Mouse (Mus musculus) forebrain, embryonic 14.5 days (tissue): ENCODE data around the gene Dapp1. TPM values are rescaled to one million over a fixed set of nuclear protein-coding genes. Genes with fewer than 3 reads are reported as not detected.

Experiments
- ATAC-seq: fragments of 200-750 bp; cut with Nextera tagmentation; 2 replicates; pipeline ENCODE4 v1.8.0; 2017; ENCODE audit warnings: mild to moderate bottlenecking, moderate library complexity
- DNase-seq: peaks from one replicate; pipeline ENCODE4 v3.0.0-alpha.2; 2015; ENCODE audit warnings: low spot score
- H3K27ac ChIP-seq: fragments of 300-500 bp; sonication (generic); 2 replicates; pipeline ENCODE4 v1.5.1; 2014; ENCODE audit warnings: low read depth, mild to moderate bottlenecking, control low read depth, low read length, moderate library complexity
- H3K27me3 ChIP-seq: fragments of 300-500 bp; sonication (generic); replicated peaks from 2 replicates; pipeline ENCODE4 v1.6.1; 2014; ENCODE audit warnings: low read length, control low read depth, mixed read lengths; ENCODE audit not compliant: control insufficient read depth, insufficient read depth
- H3K36me3 ChIP-seq: fragments of 300-500 bp; sonication (generic); 2 replicates; pipeline ENCODE4 v1.6.1; 2014; ENCODE audit warnings: low read length, control low read depth; ENCODE audit not compliant: control insufficient read depth, insufficient read depth
- H3K4me1 ChIP-seq: fragments of 300-500 bp; sonication (generic); 2 replicates; pipeline ENCODE4 v1.6.1; 2014; ENCODE audit warnings: antibody characterized with exemption, low read length, control low read depth; ENCODE audit not compliant: control insufficient read depth, insufficient read depth
- H3K4me2 ChIP-seq: fragments of 300-500 bp; sonication (generic); 2 replicates; pipeline ENCODE4 v1.6.1; 2014; ENCODE audit warnings: mild to moderate bottlenecking, control low read depth, low read length
- H3K4me3 ChIP-seq: fragments of 300-500 bp; sonication (generic); 2 replicates; pipeline ENCODE4 v1.5.1; 2014; ENCODE audit warnings: low read depth, low read length, control low read depth
- H3K9ac ChIP-seq: fragments of 300-500 bp; sonication (generic); 2 replicates; pipeline ENCODE4 v1.6.1; 2014; ENCODE audit warnings: mild to moderate bottlenecking, low read length, control low read depth, moderate library complexity
- H3K9me3 ChIP-seq: fragments of 300-500 bp; sonication (generic); replicated peaks from 2 replicates; pipeline ENCODE4 v1.6.1; 2016; ENCODE audit warnings: low read length, control low read depth, mixed read lengths; ENCODE audit not compliant: control insufficient read depth
- WGBS: fragments of 180-500 bp; shearing (Covaris S2); extraction: QIAGEN DNeasy Blood & Tissue Kit; methylation state at CpG from one replicate; pipeline ENCODE4 v1.1.7; 2014; 5-methylcytosine and 5-hydroxymethylcytosine counted together
- polyA plus RNA-seq: library from polyadenylated mRNA; unstranded; fragments of >200 nt; fragmentation: Nextera tagmentation; extraction: Ambion mirVana; gene quantifications from 2 replicates; pipeline ENCODE4 v1.2.1, GENCODE M21; 2014

Gene Dapp1
- polyA plus RNA-seq, 1 experiment from 2014 or later, result 2.4 TPM

DNA sequence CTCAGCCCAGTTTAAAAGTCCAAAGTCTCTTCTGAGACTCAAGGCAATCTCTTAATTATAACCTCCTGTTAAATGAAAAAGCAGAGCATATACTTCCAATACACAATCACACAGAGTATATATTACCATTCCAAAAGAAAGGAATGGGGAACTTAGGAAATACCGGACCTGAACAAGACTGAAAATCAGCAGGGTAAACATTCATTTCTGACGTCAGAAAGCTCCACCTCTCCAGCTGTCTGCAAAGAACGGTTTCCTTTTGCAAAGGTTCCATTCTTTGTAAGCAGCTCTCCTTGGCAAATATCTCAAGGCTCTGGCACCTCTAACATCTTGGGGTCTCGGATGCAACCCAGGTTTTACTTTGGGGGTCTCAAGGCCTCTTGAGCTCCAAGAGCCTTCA is 31.0 kb upstream of the Dapp1 start:
- Histone ChIP-seq H3K4me1 (no peaks in the 10 kb centered on the region), H3K27me3 (no peaks in the 10 kb centered on the region), H3K4me2 (no peak overlapping the region), H3K9ac (no peak overlapping the region), H3K4me3 (no peak overlapping the region), H3K27ac (no peak overlapping the region), H3K9me3 (no peaks in the 10 kb centered on the region), H3K36me3 (no peaks in the 10 kb centered on the region)
- 56% methylated on average over 4 of the region's 4 CpGs for WGBS
- DNase-seq (no peak), ATAC-seq (no peak)

DNA sequence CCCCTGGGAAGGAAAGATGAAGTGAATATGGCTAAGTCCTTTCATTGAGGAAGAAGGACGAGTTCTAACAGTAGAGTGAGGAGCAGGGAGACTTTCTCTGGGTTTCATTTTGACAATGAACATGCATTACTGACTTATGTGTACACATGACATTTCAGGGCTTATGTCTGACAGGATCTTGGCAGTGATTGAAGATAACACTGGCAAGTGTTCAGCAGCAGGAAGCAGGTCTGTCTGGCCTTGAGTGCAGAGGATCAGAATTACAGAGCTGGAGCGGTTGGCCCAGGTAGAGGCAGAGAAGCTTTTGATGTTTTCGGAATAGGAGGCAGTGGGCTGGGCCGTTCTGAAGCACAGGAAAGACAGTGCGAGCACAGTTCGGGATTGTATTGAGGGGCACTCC is 26.8 kb upstream of the Dapp1 start:
- no peaks in the 10 kb centered on the region for H3K36me3 ChIP-seq
- no peak overlapping the region for H3K27ac ChIP-seq
- no peak overlapping the region for H3K9ac ChIP-seq
- 0 out of 2 replicates have a peak, but pooled peaks cover 3% of the 10 kb centered on the region for H3K9me3 ChIP-seq
- H3K4me2 ChIP-seq, result no peak overlapping the region
- no peaks in the 10 kb centered on the region for H3K27me3 ChIP-seq
- no peak overlapping the region for H3K4me3 ChIP-seq
- 80% methylated on average over 6 of the region's 6 CpGs for WGBS
- no peak for ATAC-seq
- DNase-seq, result no peak
- H3K4me1 ChIP-seq, result no peaks in the 10 kb centered on the region

DNA sequence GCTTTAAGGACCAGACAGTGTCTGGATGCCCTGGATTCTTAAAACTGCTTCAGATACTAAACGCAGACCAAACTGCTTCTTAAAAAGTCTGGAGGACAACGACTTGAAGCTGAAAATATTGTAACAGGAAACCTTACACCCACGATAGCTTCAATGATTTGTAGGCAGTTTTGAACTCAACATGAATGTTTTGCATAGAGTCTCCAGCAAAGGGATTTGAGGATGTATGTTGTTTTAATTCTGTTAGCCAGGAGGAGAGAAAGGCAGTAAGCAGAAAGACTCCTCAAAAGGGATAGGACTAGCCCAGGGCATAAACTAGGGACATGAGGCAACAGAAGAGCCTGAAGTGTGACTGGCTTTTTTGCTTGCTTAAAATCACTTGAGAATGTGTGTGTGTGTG is 25.6 kb upstream of the Dapp1 start:
- no peak overlapping the region for H3K27ac ChIP-seq
- DNase-seq (no peak), ATAC-seq (no peak)
- H3K4me3 ChIP-seq, result no peak overlapping the region
- 74% methylated on average over 3 of the region's 3 CpGs for WGBS
- H3K9ac ChIP-seq, result no peak overlapping the region
- no peak overlapping the region for H3K4me2 ChIP-seq
- H3K9me3 ChIP-seq, result 0 out of 2 replicates have a peak, but pooled peaks cover 3% of the 10 kb centered on the region
- no peaks in the 10 kb centered on the region for H3K36me3 ChIP-seq
- no peaks in the 10 kb centered on the region for H3K4me1 ChIP-seq
- no peaks in the 10 kb centered on the region for H3K27me3 ChIP-seq

DNA sequence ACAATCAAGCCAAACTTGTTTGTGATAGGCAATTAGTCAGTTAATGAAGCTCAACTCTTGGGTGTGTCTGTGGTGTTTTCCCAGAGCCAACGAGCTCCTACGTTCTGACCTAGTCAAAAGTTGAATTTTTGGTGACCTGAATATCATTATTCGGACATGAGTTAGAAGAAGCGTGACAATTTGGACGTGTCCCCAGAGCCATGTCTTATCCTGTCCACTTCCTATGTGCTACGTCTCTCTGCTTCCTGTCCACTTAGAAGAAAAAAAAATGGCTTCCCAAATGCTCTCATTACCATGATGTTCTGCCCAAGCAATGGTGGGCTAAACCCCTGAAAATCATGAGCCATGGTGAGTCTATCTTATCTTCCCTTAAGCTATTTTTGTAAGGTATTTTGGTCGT is 21.9 kb upstream of the Dapp1 start:
- no peaks in the 10 kb centered on the region for H3K27me3 ChIP-seq
- 0 out of 2 replicates have a peak, but pooled peaks cover 3% of the 10 kb centered on the region for H3K9me3 ChIP-seq
- peaks cover 4% of the 10 kb centered on the region; the same call in 1 of the 2 replicates for H3K4me1 ChIP-seq
- no peak overlapping the region for H3K9ac ChIP-seq
- ATAC-seq, result no peak
- no peak overlapping the region for H3K4me3 ChIP-seq
- 87% methylated on average over 7 of the region's 7 CpGs for WGBS
- H3K36me3 ChIP-seq, result no peaks in the 10 kb centered on the region
- no peak overlapping the region for H3K4me2 ChIP-seq
- H3K27ac ChIP-seq, result no peak overlapping the region
- no peak for DNase-seq

DNA sequence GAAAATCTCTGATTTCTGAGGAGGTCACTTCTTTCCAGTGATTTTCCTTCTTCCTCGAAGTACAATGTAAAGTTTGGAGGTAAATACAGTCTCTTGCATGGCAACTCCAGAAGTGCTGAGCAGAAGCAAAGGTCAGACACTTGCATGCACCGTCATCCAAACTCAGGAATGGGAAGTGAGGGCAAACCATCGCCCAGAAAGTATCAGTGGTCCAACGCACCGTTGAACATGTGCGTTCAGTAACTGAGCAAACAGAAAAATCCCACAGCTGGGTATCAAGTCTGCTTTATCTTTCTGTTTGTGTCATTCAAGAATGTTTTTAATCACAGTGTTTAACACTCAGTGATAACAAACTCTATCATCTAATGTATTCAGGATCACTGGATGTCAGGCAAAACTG is 21.2 kb upstream of the Dapp1 start:
- 85% methylated on average over 6 of the region's 6 CpGs for WGBS
- Histone ChIP-seq H3K9me3 (0 out of 2 replicates have a peak, but pooled peaks cover 3% of the 10 kb centered on the region), H3K4me1 (peaks cover 4% of the 10 kb centered on the region; the same call in 1 of the 2 replicates), H3K27ac (no peak overlapping the region), H3K27me3 (no peaks in the 10 kb centered on the region), H3K36me3 (no peaks in the 10 kb centered on the region), H3K4me3 (no peak overlapping the region), H3K4me2 (no peak overlapping the region), H3K9ac (no peak overlapping the region)
- no peak for DNase-seq
- no peak for ATAC-seq

DNA sequence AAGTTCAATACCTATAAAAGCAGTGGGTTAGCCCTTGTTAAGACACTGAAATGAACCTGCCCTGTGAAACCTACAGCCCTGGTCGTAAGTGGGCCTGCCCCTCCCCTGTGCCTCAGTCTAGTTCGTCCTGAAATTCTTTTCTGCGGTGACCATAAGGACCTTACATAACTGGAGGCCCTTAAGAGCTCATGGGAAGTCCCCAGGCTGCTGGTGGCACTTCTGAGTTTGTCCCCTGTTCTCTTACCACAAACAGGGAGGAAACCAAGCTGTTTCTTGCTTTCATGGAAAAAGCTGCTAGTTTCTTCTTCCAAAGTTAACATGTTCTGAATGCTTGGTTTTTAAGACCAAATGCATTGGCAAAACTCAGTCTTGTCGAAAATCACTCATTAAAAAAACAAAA is 20.5 kb upstream of the Dapp1 start:
- 86% methylated on average over 4 of the region's 4 CpGs for WGBS
- H3K4me3 ChIP-seq, result no peak overlapping the region
- H3K27ac ChIP-seq, result no peak overlapping the region
- no peak overlapping the region for H3K9ac ChIP-seq
- ATAC-seq, result no peak
- no peaks in the 10 kb centered on the region for H3K36me3 ChIP-seq
- no peak overlapping the region for H3K4me2 ChIP-seq
- H3K27me3 ChIP-seq, result no peaks in the 10 kb centered on the region
- DNase-seq, result no peak
- H3K9me3 ChIP-seq, result 0 out of 2 replicates have a peak, but pooled peaks cover 3% of the 10 kb centered on the region
- H3K4me1 ChIP-seq, result peaks cover 4% of the 10 kb centered on the region; the same call in 1 of the 2 replicates

DNA sequence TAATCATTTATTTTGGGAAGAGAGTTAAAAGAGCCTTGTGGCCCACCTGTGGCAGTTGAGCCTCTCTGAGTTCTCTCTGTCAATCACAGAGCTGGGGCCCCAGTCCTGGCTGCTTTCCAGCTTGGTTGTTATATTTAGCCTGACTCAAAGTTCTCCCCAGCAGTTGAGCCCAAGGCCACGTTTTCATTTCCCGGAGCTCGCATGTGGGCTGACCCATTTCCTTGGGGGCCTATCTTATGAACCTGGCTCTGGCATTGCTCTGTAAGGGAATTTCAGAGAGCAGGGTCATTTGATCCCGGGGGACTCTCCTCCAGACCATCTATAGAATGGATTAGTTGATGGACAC is 19.4 kb upstream of the Dapp1 start:
- no peak for DNase-seq
- no peaks in the 10 kb centered on the region for H3K36me3 ChIP-seq
- WGBS, result 52% methylated on average over 4 of the region's 4 CpGs

DNA sequence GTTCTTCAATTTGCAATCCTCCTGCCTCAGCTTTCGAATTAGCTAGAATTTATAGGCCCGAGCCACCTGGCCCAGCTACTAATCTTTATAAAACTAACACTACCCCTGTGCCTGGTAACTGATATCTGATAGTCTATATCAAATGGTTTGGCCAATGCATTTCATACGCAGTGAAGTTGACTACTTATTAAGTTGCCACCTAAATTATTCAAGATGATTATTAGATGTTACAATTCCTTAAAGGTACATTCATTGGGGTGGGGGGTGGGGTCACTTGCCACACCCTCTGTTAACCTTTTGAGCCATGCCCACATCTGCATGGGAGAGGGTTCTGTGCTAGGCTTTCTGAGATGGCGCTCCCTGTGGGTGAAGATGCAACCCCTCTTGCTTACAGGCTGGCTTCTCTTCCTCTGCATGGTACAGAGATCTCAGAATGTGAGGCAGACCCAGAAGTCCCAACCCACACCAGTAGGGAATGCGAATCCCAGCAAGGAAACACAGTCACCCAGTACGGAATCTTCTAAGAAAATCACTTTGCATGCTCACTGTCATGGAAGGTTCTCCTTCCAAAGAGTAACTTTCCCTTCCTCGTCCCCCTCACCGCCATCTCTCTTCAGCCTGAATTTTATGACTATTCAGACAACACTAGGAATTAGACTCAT is 18.8 kb upstream of the Dapp1 start:
- Histone ChIP-seq H3K27ac (no peak overlapping the region), H3K4me3 (no peak overlapping the region), H3K27me3 (no peaks in the 10 kb centered on the region), H3K4me2 (no peak overlapping the region), H3K4me1 (peaks cover 6% of the 10 kb centered on the region), H3K9ac (no peak overlapping the region), H3K36me3 (no peaks in the 10 kb centered on the region), H3K9me3 (0 out of 2 replicates have a peak, but pooled peaks cover 3% of the 10 kb centered on the region)
- 86% methylated on average over 8 of the region's 8 CpGs for WGBS
- DNase-seq (no peak), ATAC-seq (no peak)

More for the DNA sequence above, 19.4 kb upstream of the Dapp1 start:
- Histone ChIP-seq H3K9ac (no peak overlapping the region), H3K27ac (no peak overlapping the region), H3K4me3 (no peak overlapping the region), H3K4me1 (peaks cover 4% of the 10 kb centered on the region; the same call in 1 of the 2 replicates), H3K4me2 (no peak overlapping the region), H3K27me3 (no peaks in the 10 kb centered on the region), H3K9me3 (0 out of 2 replicates have a peak, but pooled peaks cover 3% of the 10 kb centered on the region)
- no peak for ATAC-seq

DNA sequence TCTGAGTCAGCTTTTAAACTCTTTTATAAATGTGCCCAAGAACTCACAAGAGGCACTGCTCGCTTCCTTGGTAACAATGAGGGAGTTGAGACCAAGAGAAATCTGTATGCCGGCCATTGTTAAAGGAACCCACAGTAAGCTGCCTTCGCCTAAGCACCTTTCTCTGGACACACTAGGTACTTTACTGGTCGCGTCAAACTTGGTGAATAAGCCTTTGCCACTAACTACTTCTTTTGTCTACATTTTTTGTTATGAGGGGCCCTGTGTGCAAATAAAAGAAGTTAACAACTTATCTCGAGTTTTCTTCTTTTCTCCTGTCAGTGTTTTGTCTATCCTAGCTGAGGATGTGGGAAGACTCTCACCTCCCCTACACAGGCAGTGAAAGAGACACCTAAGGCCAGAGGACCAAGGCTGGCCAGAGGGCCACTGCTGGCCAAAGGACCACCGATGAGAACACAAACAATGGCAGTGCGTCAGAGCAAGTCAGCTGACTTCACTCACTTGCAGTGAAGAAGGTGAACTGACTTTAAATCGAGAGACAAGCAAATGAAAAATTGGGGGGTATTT is 18.0 kb upstream of the Dapp1 start:
- H3K27me3 ChIP-seq, result no peaks in the 10 kb centered on the region
- ATAC-seq (no peak), DNase-seq (peak; percentile 27)
- H3K4me2 ChIP-seq, result 0 out of 2 replicates have a peak overlapping the region, but pooled peaks have one; percentile 9
- no peak overlapping the region for H3K4me3 ChIP-seq
- H3K4me1 ChIP-seq, result peaks cover 10% of the 10 kb centered on the region
- no peak overlapping the region for H3K27ac ChIP-seq
- no peaks in the 10 kb centered on the region for H3K9me3 ChIP-seq
- H3K9ac ChIP-seq, result no peak overlapping the region
- H3K36me3 ChIP-seq, result no peaks in the 10 kb centered on the region
- WGBS, result 34% methylated on average over 9 of the region's 9 CpGs
